Mouse (Mus musculus): ENCODE results near the gene Notch2. TPM values are rescaled to one million over a fixed set of nuclear protein-coding genes. Genes with fewer than 3 reads are reported as not detected.
A peak's percentile ranks its signal among the peaks of the same experiment; 100 is the strongest.

The Notch2 gene
- polyA plus RNA-seq (2014; fragmentation: Nextera tagmentation; extraction: Ambion mirVana) = 16.7 and 20.8 TPM in 2 replicates

GRCm38 (mm10) chr3:98013401-98014281 lies at the start of gene Notch2:
Gene Notch2, plus strand, starts transcription at chr3:98013527.
- no peaks in the 10 kb centered on the region for H3K9me3 ChIP-seq (ENCODE audit: control insufficient read depth, low read length)
- ATAC-seq (ENCODE audit: low FRiP score) (peak; percentile 90), DNase-seq (ENCODE audit: low spot score) (peak; percentile 96)
- H3K27ac ChIP-seq (ENCODE audit: low read depth, low read length) = peak within 1 kb of the TSS; percentile 80
- no peaks in the 10 kb centered on the region for H3K27me3 ChIP-seq (ENCODE audit: control insufficient read depth, insufficient read depth, low read length)
- peak within 1 kb of the TSS; percentile 79 for H3K4me2 ChIP-seq (replicated peaks; ENCODE audit: low read depth, low read length)
- H3K36me3 ChIP-seq (ENCODE audit: control insufficient read depth, insufficient read depth, low read length) = no peaks in the 10 kb centered on the region
- H3K4me3 ChIP-seq (ENCODE audit: low read depth, low read length) = peak within 1 kb of the TSS; percentile 89
- peak within 1 kb of the TSS; percentile 74 for H3K9ac ChIP-seq (ENCODE audit: low read depth, low read length)
- WGBS = under 1% methylated on average over 83 of the region's 95 CpGs
- no peaks in the 10 kb centered on the region for H3K4me1 ChIP-seq (replicated peaks; ENCODE audit: control insufficient read depth, insufficient read depth, low read length)

GRCm38 (mm10) chr3:97964878-97965353 lies 48.4 kb upstream of the Notch2 start:
- no peaks in the 10 kb centered on the region for H3K9me3 ChIP-seq (ENCODE audit: control insufficient read depth, low read length)
- peak; percentile 48 for DNase-seq (ENCODE audit: low spot score)

GRCm38 (mm10) chr3:97967627-97968026 lies 45.7 kb upstream of the Notch2 start:
- DNase-seq (ENCODE audit: low spot score) (no peak), ATAC-seq (ENCODE audit: low FRiP score) (no peak)
- Histone ChIP-seq H3K27ac (ENCODE audit: low read depth, low read length) (no peak overlapping the region), H3K9ac (ENCODE audit: low read depth, low read length) (no peak overlapping the region), H3K4me1 (replicated peaks; ENCODE audit: control insufficient read depth, insufficient read depth, low read length) (no peaks in the 10 kb centered on the region), H3K4me2 (replicated peaks; ENCODE audit: low read depth, low read length) (no peak overlapping the region), H3K9me3 (ENCODE audit: control insufficient read depth, low read length) (no peaks in the 10 kb centered on the region), H3K36me3 (ENCODE audit: control insufficient read depth, insufficient read depth, low read length) (no peaks in the 10 kb centered on the region), H3K27me3 (ENCODE audit: control insufficient read depth, insufficient read depth, low read length) (no peaks in the 10 kb centered on the region), H3K4me3 (ENCODE audit: low read depth, low read length) (no peak overlapping the region)
- WGBS = 63% methylated on average over 2 of the region's 2 CpGs

More at GRCm38 (mm10) chr3:97964878-97965353, 48.4 kb upstream of the Notch2 start:
- no peaks in the 10 kb centered on the region for H3K36me3 ChIP-seq (ENCODE audit: control insufficient read depth, insufficient read depth, low read length)
- no peaks in the 10 kb centered on the region for H3K27me3 ChIP-seq (ENCODE audit: control insufficient read depth, insufficient read depth, low read length)
- H3K4me3 ChIP-seq (ENCODE audit: low read depth, low read length) = no peak overlapping the region
- ATAC-seq (ENCODE audit: low FRiP score) = no peak
- 70% methylated on average over 14 of the region's 14 CpGs for WGBS
- H3K4me2 ChIP-seq (replicated peaks; ENCODE audit: low read depth, low read length) = no peak overlapping the region
- H3K27ac ChIP-seq (ENCODE audit: low read depth, low read length) = no peak overlapping the region
- H3K9ac ChIP-seq (ENCODE audit: low read depth, low read length) = no peak overlapping the region
- H3K4me1 ChIP-seq (replicated peaks; ENCODE audit: control insufficient read depth, insufficient read depth, low read length) = no peaks in the 10 kb centered on the region

GRCm38 (mm10) chr3:97968191-97968590 lies 45.1 kb upstream of the Notch2 start:
- H3K9me3 ChIP-seq (ENCODE audit: control insufficient read depth, low read length) = no peaks in the 10 kb centered on the region
- 93% methylated on average over 2 of the region's 2 CpGs for WGBS
- ATAC-seq (ENCODE audit: low FRiP score) (no peak), DNase-seq (ENCODE audit: low spot score) (no peak)
- no peak overlapping the region for H3K4me2 ChIP-seq (replicated peaks; ENCODE audit: low read depth, low read length)
- no peaks in the 10 kb centered on the region for H3K36me3 ChIP-seq (ENCODE audit: control insufficient read depth, insufficient read depth, low read length)
- H3K9ac ChIP-seq (ENCODE audit: low read depth, low read length) = no peak overlapping the region
- no peak overlapping the region for H3K27ac ChIP-seq (ENCODE audit: low read depth, low read length)
- no peak overlapping the region for H3K4me3 ChIP-seq (ENCODE audit: low read depth, low read length)
- H3K27me3 ChIP-seq (ENCODE audit: control insufficient read depth, insufficient read depth, low read length) = no peaks in the 10 kb centered on the region
- H3K4me1 ChIP-seq (replicated peaks; ENCODE audit: control insufficient read depth, insufficient read depth, low read length) = no peaks in the 10 kb centered on the region

GRCm38 (mm10) chr3:97969019-97969418 lies 44.3 kb upstream of the Notch2 start:
- H3K27me3 ChIP-seq (ENCODE audit: control insufficient read depth, insufficient read depth, low read length) = no peaks in the 10 kb centered on the region
- H3K9ac ChIP-seq (ENCODE audit: low read depth, low read length) = no peak overlapping the region
- no peak overlapping the region for H3K4me3 ChIP-seq (ENCODE audit: low read depth, low read length)
- no peak overlapping the region for H3K27ac ChIP-seq (ENCODE audit: low read depth, low read length)
- DNase-seq (ENCODE audit: low spot score) (no peak), ATAC-seq (ENCODE audit: low FRiP score) (no peak)
- no peaks in the 10 kb centered on the region for H3K4me1 ChIP-seq (replicated peaks; ENCODE audit: control insufficient read depth, insufficient read depth, low read length)
- no peaks in the 10 kb centered on the region for H3K9me3 ChIP-seq (ENCODE audit: control insufficient read depth, low read length)
- no peaks in the 10 kb centered on the region for H3K36me3 ChIP-seq (ENCODE audit: control insufficient read depth, insufficient read depth, low read length)
- H3K4me2 ChIP-seq (replicated peaks; ENCODE audit: low read depth, low read length) = no peak overlapping the region
- 84% methylated on average over 1 of the region's 1 CpGs for WGBS

GRCm38 (mm10) chr3:97971117-97971516 lies 42.2 kb upstream of the Notch2 start:
- Histone ChIP-seq H3K27me3 (ENCODE audit: control insufficient read depth, insufficient read depth, low read length) (no peaks in the 10 kb centered on the region), H3K9ac (ENCODE audit: low read depth, low read length) (no peak overlapping the region), H3K4me3 (ENCODE audit: low read depth, low read length) (no peak overlapping the region), H3K36me3 (ENCODE audit: control insufficient read depth, insufficient read depth, low read length) (no peaks in the 10 kb centered on the region), H3K4me2 (replicated peaks; ENCODE audit: low read depth, low read length) (no peak overlapping the region), H3K4me1 (replicated peaks; ENCODE audit: control insufficient read depth, insufficient read depth, low read length) (no peaks in the 10 kb centered on the region), H3K27ac (ENCODE audit: low read depth, low read length) (no peak overlapping the region), H3K9me3 (ENCODE audit: control insufficient read depth, low read length) (no peaks in the 10 kb centered on the region)
- no peak for ATAC-seq (ENCODE audit: low FRiP score)
- no peak for DNase-seq (ENCODE audit: low spot score)
- WGBS = 31% methylated on average over 7 of the region's 7 CpGs

GRCm38 (mm10) chr3:97972200-97972599 lies 41.1 kb upstream of the Notch2 start:
- no peak overlapping the region for H3K9ac ChIP-seq (ENCODE audit: low read depth, low read length)
- H3K4me2 ChIP-seq (replicated peaks; ENCODE audit: low read depth, low read length) = no peak overlapping the region
- DNase-seq (ENCODE audit: low spot score) (no peak), ATAC-seq (ENCODE audit: low FRiP score) (no peak)
- H3K36me3 ChIP-seq (ENCODE audit: control insufficient read depth, insufficient read depth, low read length) = no peaks in the 10 kb centered on the region
- H3K27ac ChIP-seq (ENCODE audit: low read depth, low read length) = no peak overlapping the region
- 49% methylated on average over 5 of the region's 5 CpGs for WGBS
- no peaks in the 10 kb centered on the region for H3K4me1 ChIP-seq (replicated peaks; ENCODE audit: control insufficient read depth, insufficient read depth, low read length)
- H3K9me3 ChIP-seq (ENCODE audit: control insufficient read depth, low read length) = no peaks in the 10 kb centered on the region
- H3K4me3 ChIP-seq (ENCODE audit: low read depth, low read length) = no peak overlapping the region
- no peaks in the 10 kb centered on the region for H3K27me3 ChIP-seq (ENCODE audit: control insufficient read depth, insufficient read depth, low read length)

- no peak for DNase-seq (ENCODE audit: low spot score)
- no peak for ATAC-seq (ENCODE audit: low FRiP score)
- Histone ChIP-seq H3K36me3 (ENCODE audit: control insufficient read depth, insufficient read depth, low read length) (no peaks in the 10 kb centered on the region), H3K27ac (ENCODE audit: low read depth, low read length) (no peak overlapping the region), H3K4me2 (replicated peaks; ENCODE audit: low read depth, low read length) (no peak overlapping the region), H3K27me3 (ENCODE audit: control insufficient read depth, insufficient read depth, low read length) (no peaks in the 10 kb centered on the region), H3K4me3 (ENCODE audit: low read depth, low read length) (no peak overlapping the region), H3K9ac (ENCODE audit: low read depth, low read length) (no peak overlapping the region), H3K4me1 (replicated peaks; ENCODE audit: control insufficient read depth, insufficient read depth, low read length) (no peaks in the 10 kb centered on the region), H3K9me3 (ENCODE audit: control insufficient read depth, low read length) (no peaks in the 10 kb centered on the region)
- WGBS = 65% methylated on average over 4 of the region's 4 CpGs
Measured at GRCm38 (mm10) chr3:97972707-97973106, 40.6 kb upstream of the Notch2 start.

GRCm38 (mm10) chr3:97973306-97973705 lies 40.0 kb upstream of the Notch2 start:
- Histone ChIP-seq H3K4me3 (ENCODE audit: low read depth, low read length) (no peak overlapping the region), H3K4me1 (replicated peaks; ENCODE audit: control insufficient read depth, insufficient read depth, low read length) (no peaks in the 10 kb centered on the region), H3K9me3 (ENCODE audit: control insufficient read depth, low read length) (no peaks in the 10 kb centered on the region), H3K4me2 (replicated peaks; ENCODE audit: low read depth, low read length) (no peak overlapping the region), H3K36me3 (ENCODE audit: control insufficient read depth, insufficient read depth, low read length) (no peaks in the 10 kb centered on the region), H3K9ac (ENCODE audit: low read depth, low read length) (no peak overlapping the region), H3K27ac (ENCODE audit: low read depth, low read length) (no peak overlapping the region), H3K27me3 (ENCODE audit: control insufficient read depth, insufficient read depth, low read length) (no peaks in the 10 kb centered on the region)
- ATAC-seq (ENCODE audit: low FRiP score) = no peak
- 38% methylated on average over 2 of the region's 2 CpGs for WGBS
- no peak for DNase-seq (ENCODE audit: low spot score)

Measured in hindbrain, embryonic 11.5 days (tissue).